Mouse (Mus musculus) brain, embryonic 14.5 days (tissue): ENCODE measurements around the gene E330009J07Rik.

Experiments
- CTCF ChIP-seq: fragments of 200-500 bp; IDR thresholded peaks from 2 replicates; pipeline ENCODE4 v1.5.1; 2012; ENCODE audit warnings: inconsistent platforms, mild to moderate bottlenecking, moderate library complexity, borderline replicate concordance; ENCODE audit not compliant: insufficient read depth, insufficient read length; ENCODE audit errors: extremely low read depth
- POLR2A ChIP-seq: fragments of 200-500 bp; IDR thresholded peaks from 2 replicates; pipeline ENCODE4 v1.6.1; 2012; ENCODE audit warnings: mild to moderate bottlenecking, inconsistent platforms, borderline replicate concordance; ENCODE audit not compliant: poor library complexity, insufficient read depth, insufficient read length, severe bottlenecking; ENCODE audit errors: extremely low read depth

DNA sequence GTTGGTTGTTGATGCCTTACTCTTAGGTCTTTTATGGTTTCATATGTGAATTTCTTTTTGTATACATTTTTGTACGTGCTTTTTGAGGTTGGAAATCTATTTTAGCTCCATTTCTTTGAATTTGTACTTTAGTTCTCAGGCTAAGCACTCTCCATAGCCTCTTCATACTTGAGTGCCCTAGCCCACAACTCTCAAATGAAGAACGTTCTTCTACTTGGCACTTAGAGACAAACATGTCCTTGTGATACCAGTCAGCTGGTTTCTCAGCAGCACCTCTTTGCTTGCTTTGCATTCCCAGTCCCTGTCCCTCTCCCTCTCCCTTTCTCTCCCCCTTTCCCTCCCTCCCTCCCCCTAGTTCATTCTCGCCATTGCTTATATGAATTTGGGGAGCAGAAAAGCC is 55.8 kb downstream of the E330009J07Rik start:
- TF ChIP-seq CTCF (no peak), POLR2A (no peak)
